Mouse (Mus musculus) midbrain, embryonic 15.5 days (tissue): ENCODE results near the gene Hoxa6. TPM values are rescaled to one million over a fixed set of nuclear protein-coding genes. Genes with fewer than 3 reads are reported as not detected.

Experiments used
- ATAC-seq: fragments of 200-750 bp; cut with Nextera tagmentation; replicated peaks from 2 replicates; pipeline ENCODE4 v1.8.0; 2017; ENCODE audit warnings: moderate TSS enrichment
- H3K27ac ChIP-seq: fragments of 300-500 bp; sonication (generic); 2 replicates; pipeline ENCODE4 v1.5.1; 2015; ENCODE audit warnings: mild to moderate bottlenecking, inconsistent platforms
- H3K27me3 ChIP-seq: fragments of 300-500 bp; sonication (generic); replicated peaks from 2 replicates; pipeline ENCODE4 v1.6.1; 2015; ENCODE audit warnings: inconsistent platforms
- H3K36me3 ChIP-seq: fragments of 300-500 bp; sonication (generic); replicated peaks from 2 replicates; pipeline ENCODE4 v1.6.1; 2015; ENCODE audit warnings: inconsistent platforms
- H3K4me1 ChIP-seq: fragments of 300-500 bp; sonication (generic); 2 replicates; pipeline ENCODE4 v1.6.1; 2015; ENCODE audit warnings: inconsistent platforms
- H3K4me2 ChIP-seq: fragments of 300-500 bp; sonication (generic); 2 replicates; pipeline ENCODE4 v1.6.1; 2015; ENCODE audit warnings: inconsistent platforms, mild to moderate bottlenecking, moderate library complexity
- H3K4me3 ChIP-seq: fragments of 300-500 bp; sonication (generic); 2 replicates; pipeline ENCODE4 v1.5.1; 2015; ENCODE audit warnings: mild to moderate bottlenecking, inconsistent platforms
- H3K9ac ChIP-seq: fragments of 300-500 bp; sonication (generic); 2 replicates; pipeline ENCODE4 v1.6.1; 2015; ENCODE audit warnings: mild to moderate bottlenecking, inconsistent platforms
- H3K9me3 ChIP-seq: fragments of 300-500 bp; sonication (generic); 2 replicates; pipeline ENCODE4 v1.6.1; 2016; ENCODE audit warnings: inconsistent platforms
- WGBS: fragments of 180-500 bp; shearing (Covaris S2); methylation state at CpG from one replicate; pipeline ENCODE4 v1.1.7; 2015; ENCODE audit warnings: mixed read lengths; 5-methylcytosine and 5-hydroxymethylcytosine counted together
- polyA plus RNA-seq: library from polyadenylated mRNA; unstranded; fragments of >200 nt; fragmentation: Nextera tagmentation; extraction: Ambion mirVana; gene quantifications from 2 replicates; pipeline ENCODE4 v1.2.1, GENCODE M21; 2015

The Hoxa6 gene
- polyA plus RNA-seq, 1 experiment from 2014 or later, result not detected

- 4% methylated on average over 14 of the region's 14 CpGs for WGBS
- H3K4me3 ChIP-seq, result no peak overlapping the region
- peaks cover 6% of the 10 kb centered on the region for H3K4me1 ChIP-seq
- H3K27me3 ChIP-seq, result peaks cover 99% of the 10 kb centered on the region
- H3K9me3 ChIP-seq, result no peaks in the 10 kb centered on the region
- H3K9ac ChIP-seq, result no peak overlapping the region
- no peak overlapping the region for H3K27ac ChIP-seq
- H3K36me3 ChIP-seq, result no peaks in the 10 kb centered on the region
- no peak for ATAC-seq
- H3K4me2 ChIP-seq, result no peak overlapping the region
Observed at GRCm38 (mm10) chr6:52205221-52205620, 3.3 kb downstream of the Hoxa6 start.

GRCm38 (mm10) chr6:52204050-52204752, 4.3 kb downstream of the Hoxa6 start, which contains the start of gene Hoxa5:
TSS of gene Hoxa5 (minus strand) at chr6:52204587.
- Histone ChIP-seq H3K4me2 (0 out of 2 replicates have a peak within 1 kb of the TSS, but pooled peaks have one; percentile 0), H3K4me1 (peaks cover 6% of the 10 kb centered on the region), H3K36me3 (no peaks in the 10 kb centered on the region), H3K9me3 (no peaks in the 10 kb centered on the region), H3K9ac (no peak within 1 kb of the TSS), H3K27ac (no peak within 1 kb of the TSS), H3K4me3 (no peak within 1 kb of the TSS), H3K27me3 (peaks cover 99% of the 10 kb centered on the region)
- WGBS, result under 1% methylated on average over 65 of the region's 65 CpGs
- ATAC-seq, result no peak

GRCm38 (mm10) chr6:52203371-52204049, 5.0 kb downstream of the Hoxa6 start:
- Histone ChIP-seq H3K27me3 (peaks cover 99% of the 10 kb centered on the region), H3K4me3 (no peak overlapping the region), H3K9ac (no peak overlapping the region), H3K9me3 (no peaks in the 10 kb centered on the region), H3K36me3 (no peaks in the 10 kb centered on the region), H3K4me1 (peaks cover 6% of the 10 kb centered on the region), H3K4me2 (no peak overlapping the region), H3K27ac (no peak overlapping the region)
- no peak for ATAC-seq
- WGBS, result under 1% methylated on average over 46 of the region's 46 CpGs

GRCm38 (mm10) chr6:52203121-52203370, 5.5 kb downstream of the Hoxa6 start:
- Histone ChIP-seq H3K36me3 (no peaks in the 10 kb centered on the region), H3K9ac (no peak overlapping the region), H3K27me3 (peaks cover 99% of the 10 kb centered on the region), H3K9me3 (no peaks in the 10 kb centered on the region), H3K4me3 (no peak overlapping the region), H3K4me1 (peaks cover 6% of the 10 kb centered on the region), H3K4me2 (no peak overlapping the region), H3K27ac (no peak overlapping the region)
- WGBS, result 2% methylated on average over 10 of the region's 10 CpGs
- no peak for ATAC-seq

- WGBS, result 2% methylated on average over 22 of the region's 22 CpGs
- H3K27ac ChIP-seq, result no peak overlapping the region
- no peak for ATAC-seq
- no peaks in the 10 kb centered on the region for H3K9me3 ChIP-seq
- peaks cover 100% of the 10 kb centered on the region for H3K27me3 ChIP-seq
- no peak overlapping the region for H3K4me3 ChIP-seq
- peaks cover 6% of the 10 kb centered on the region for H3K4me1 ChIP-seq
- no peaks in the 10 kb centered on the region for H3K36me3 ChIP-seq
- no peak overlapping the region for H3K4me2 ChIP-seq
- no peak overlapping the region for H3K9ac ChIP-seq
Observed at GRCm38 (mm10) chr6:52202362-52203120, 6.0 kb downstream of the Hoxa6 start.

- H3K4me3 ChIP-seq, result no peak overlapping the region
- 7% methylated on average over 1 of the region's 1 CpGs for WGBS
- no peak overlapping the region for H3K27ac ChIP-seq
- peaks cover 100% of the 10 kb centered on the region for H3K27me3 ChIP-seq
- no peak for ATAC-seq
- H3K4me2 ChIP-seq, result no peak overlapping the region
- H3K4me1 ChIP-seq, result peaks cover 6% of the 10 kb centered on the region
- no peaks in the 10 kb centered on the region for H3K36me3 ChIP-seq
- no peaks in the 10 kb centered on the region for H3K9me3 ChIP-seq
- H3K9ac ChIP-seq, result no peak overlapping the region
Observed at GRCm38 (mm10) chr6:52201269-52201668, 7.3 kb downstream of the Hoxa6 start.

GRCm38 (mm10) chr6:52200751-52201250, 7.7 kb downstream of the Hoxa6 start:
- Histone ChIP-seq H3K36me3 (no peaks in the 10 kb centered on the region), H3K27me3 (peaks cover 100% of the 10 kb centered on the region), H3K9ac (no peak overlapping the region), H3K4me1 (peaks cover 6% of the 10 kb centered on the region), H3K4me3 (no peak overlapping the region), H3K4me2 (no peak overlapping the region), H3K9me3 (no peaks in the 10 kb centered on the region), H3K27ac (no peak overlapping the region)
- WGBS, result 7% methylated on average over 10 of the region's 10 CpGs
- ATAC-seq, result no peak

GRCm38 (mm10) chr6:52200073-52200750, 8.3 kb downstream of the Hoxa6 start:
- Histone ChIP-seq H3K27ac (no peak overlapping the region), H3K27me3 (peaks cover 100% of the 10 kb centered on the region), H3K4me2 (no peak overlapping the region), H3K4me1 (peaks cover 6% of the 10 kb centered on the region), H3K36me3 (no peaks in the 10 kb centered on the region), H3K4me3 (no peak overlapping the region), H3K9me3 (no peaks in the 10 kb centered on the region), H3K9ac (no peak overlapping the region)
- 3% methylated on average over 30 of the region's 30 CpGs for WGBS
- no peak for ATAC-seq

- no peak overlapping the region for H3K4me2 ChIP-seq
- no peaks in the 10 kb centered on the region for H3K36me3 ChIP-seq
- H3K4me1 ChIP-seq, result no peaks in the 10 kb centered on the region
- H3K9ac ChIP-seq, result no peak overlapping the region
- no peaks in the 10 kb centered on the region for H3K9me3 ChIP-seq
- peaks cover 99% of the 10 kb centered on the region for H3K27me3 ChIP-seq
- 2% methylated on average over 10 of the region's 10 CpGs for WGBS
- no peak for ATAC-seq
- no peak overlapping the region for H3K4me3 ChIP-seq
- no peak overlapping the region for H3K27ac ChIP-seq
Observed at GRCm38 (mm10) chr6:52197271-52197670, 11.3 kb downstream of the Hoxa6 start.

- Histone ChIP-seq H3K36me3 (no peaks in the 10 kb centered on the region), H3K4me3 (no peak overlapping the region), H3K4me1 (0 out of 2 replicates have a peak, but pooled peaks cover 1% of the 10 kb centered on the region), H3K9me3 (no peaks in the 10 kb centered on the region), H3K4me2 (no peak overlapping the region), H3K27me3 (peaks cover 99% of the 10 kb centered on the region), H3K27ac (no peak overlapping the region), H3K9ac (no peak overlapping the region)
- no peak for ATAC-seq
- WGBS, result 4% methylated on average over 9 of the region's 9 CpGs
Observed at GRCm38 (mm10) chr6:52196811-52197210, 11.7 kb downstream of the Hoxa6 start.

GRCm38 (mm10) chr6:52194690-52195089, 13.8 kb downstream of the Hoxa6 start:
- ATAC-seq, result no peak
- no peaks in the 10 kb centered on the region for H3K9me3 ChIP-seq
- no peak overlapping the region for H3K4me2 ChIP-seq
- H3K4me3 ChIP-seq, result no peak overlapping the region
- 0 out of 2 replicates have a peak, but pooled peaks cover 3% of the 10 kb centered on the region for H3K4me1 ChIP-seq
- peaks cover 98% of the 10 kb centered on the region for H3K27me3 ChIP-seq
- H3K36me3 ChIP-seq, result no peaks in the 10 kb centered on the region
- H3K9ac ChIP-seq, result no peak overlapping the region
- WGBS, result 3% methylated on average over 10 of the region's 10 CpGs
- H3K27ac ChIP-seq, result no peak overlapping the region
